29 mouse cellular contexts compared by ENCODE assay signal in the genomic region with DNA sequence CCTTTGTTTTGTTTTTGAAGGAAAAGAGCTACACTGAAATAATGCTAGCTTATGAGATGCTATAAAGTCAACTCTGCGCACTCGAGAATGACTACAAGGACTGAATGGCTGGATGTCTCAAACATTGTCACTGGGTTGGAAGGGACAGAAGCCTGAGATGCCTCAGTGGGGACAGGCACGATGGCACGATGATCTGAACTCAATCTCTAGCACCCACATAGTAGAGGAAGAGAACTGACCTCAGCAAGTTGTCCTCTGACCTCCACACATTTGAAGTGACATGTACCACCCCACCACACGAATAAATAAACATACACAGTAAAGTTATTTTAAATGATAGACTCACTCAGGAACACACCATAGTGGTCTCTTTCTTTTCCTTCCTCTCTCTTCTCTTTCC.
"Had no signal": no experiment of that assay in that cellular context is flagged by ENCODE, and none has a peak within 500 bp of the region (broad histone marks: within the 10 kb centered on the region; RNA-seq: fewer than 3 reads in every experiment).

No protein-coding gene starts in this region.

- H3K27me3 ChIP-seq: heart, embryonic 12.5 days; heart, embryonic 13.5 days; heart, embryonic 15.5 days; hindbrain, embryonic 12.5 days; hindbrain, embryonic 13.5 days; hindbrain, embryonic 15.5 days; intestine, embryonic 15.5 days; kidney, embryonic 15.5 days had no signal

- H3K9me3 ChIP-seq: heart, embryonic 12.5 days; heart, embryonic 13.5 days; heart, embryonic 15.5 days; hindbrain, embryonic 10.5 days; hindbrain, embryonic 12.5 days; hindbrain, embryonic 13.5 days; hindbrain, embryonic 15.5 days; intestine, embryonic 15.5 days; kidney, embryonic 15.5 days had no signal

- DNase-seq: heart, postnatal 10 days; heart, postnatal 14 days; heart, postnatal 36 days; kidney, adult 11 months; kidney, adult 18-20 months; kidney, adult 2 months; kidney, adult 8-10 months; kidney, adult 9 months; kidney, postnatal 10 days; kidney, postnatal 14 days; kidney, postnatal 25 days; kidney, postnatal 36 days; kidney, postnatal 4 days; layer of hippocampus, adult 9-11 months; layer of hippocampus, postnatal 36 days had no signal

- H3K36me3 ChIP-seq: heart, embryonic 12.5 days; heart, embryonic 13.5 days; heart, embryonic 15.5 days; hindbrain, embryonic 12.5 days; hindbrain, embryonic 13.5 days; hindbrain, embryonic 15.5 days; intestine, embryonic 15.5 days; kidney, embryonic 15.5 days had no signal

- H3K27ac ChIP-seq: heart, embryonic 13.5 days; heart, embryonic 15.5 days; hindbrain, embryonic 10.5 days; hindbrain, embryonic 12.5 days; hindbrain, embryonic 13.5 days; hindbrain, embryonic 14.5 days; hindbrain, embryonic 15.5 days; hindbrain, postnatal 0 days; intestine, embryonic 15.5 days; kidney, embryonic 15.5 days; kidney, postnatal 0 days; layer of hippocampus, adult 2 months; left cerebral cortex, adult 2 months had no signal

- H3K9ac ChIP-seq: heart, embryonic 12.5 days; heart, embryonic 13.5 days; heart, embryonic 15.5 days; hindbrain, embryonic 12.5 days; hindbrain, embryonic 13.5 days; hindbrain, embryonic 14.5 days; hindbrain, embryonic 15.5 days; intestine, embryonic 15.5 days; kidney, embryonic 15.5 days had no signal

- H3K4me3 ChIP-seq: heart, embryonic 12.5 days; heart, embryonic 13.5 days; heart, embryonic 15.5 days; hindbrain, embryonic 10.5 days; hindbrain, embryonic 12.5 days; hindbrain, embryonic 13.5 days; hindbrain, embryonic 15.5 days; intestine, embryonic 15.5 days; kidney, embryonic 15.5 days; layer of hippocampus, adult 2 months; left cerebral cortex, adult 2 months had no signal
